Mouse (Mus musculus): Measurements from ENCODE around the gene Nt5c2.

Gene Nt5c2

GRCm38 (mm10) chr19:46966330-46966729 is 48.6 kb downstream of the Nt5c2 start:
- DNase-seq (ENCODE audit: low spot score) = no peak

- no peak for DNase-seq (ENCODE audit: low spot score)
Measured at GRCm38 (mm10) chr19:46965496-46965895, 49.5 kb downstream of the Nt5c2 start.

- no peak for DNase-seq (ENCODE audit: low spot score)
Measured at GRCm38 (mm10) chr19:46964353-46964752, 50.6 kb downstream of the Nt5c2 start.

- no peak for DNase-seq (ENCODE audit: low spot score)
Measured at GRCm38 (mm10) chr19:46963440-46963839, 51.5 kb downstream of the Nt5c2 start.

- no peak for DNase-seq (ENCODE audit: low spot score)
Measured at GRCm38 (mm10) chr19:46962841-46963240, 52.1 kb downstream of the Nt5c2 start.

GRCm38 (mm10) chr19:46962171-46962772 is 52.7 kb downstream of the Nt5c2 start:
- no peak for DNase-seq (ENCODE audit: low spot score)

- peak; percentile 77 for DNase-seq (ENCODE audit: low spot score)
Measured at GRCm38 (mm10) chr19:46961652-46962051, 53.3 kb downstream of the Nt5c2 start.

GRCm38 (mm10) chr19:46961047-46961651 is 53.8 kb downstream of the Nt5c2 start:
- DNase-seq (ENCODE audit: low spot score) = no peak

- DNase-seq (ENCODE audit: low spot score) = no peak
Measured at GRCm38 (mm10) chr19:46960101-46961046, 54.6 kb downstream of the Nt5c2 start.

GRCm38 (mm10) chr19:46959536-46959935 is 55.4 kb downstream of the Nt5c2 start:
- no peak for DNase-seq (ENCODE audit: low spot score)

- no peak for DNase-seq (ENCODE audit: low spot score)
Measured at GRCm38 (mm10) chr19:46958566-46958965, 56.4 kb downstream of the Nt5c2 start.

GRCm38 (mm10) chr19:46957971-46958370 is 57.0 kb downstream of the Nt5c2 start:
- DNase-seq (ENCODE audit: low spot score) = no peak

- no peak for DNase-seq (ENCODE audit: low spot score)
Measured at GRCm38 (mm10) chr19:46957001-46957400, 58.0 kb downstream of the Nt5c2 start.

- DNase-seq (ENCODE audit: low spot score) = no peak
Measured at GRCm38 (mm10) chr19:46956410-46956809, 58.5 kb downstream of the Nt5c2 start.

- no peak for DNase-seq (ENCODE audit: low spot score)
Measured at GRCm38 (mm10) chr19:46955630-46956029, 59.3 kb downstream of the Nt5c2 start.

GRCm38 (mm10) chr19:46953536-46953935 is 61.4 kb downstream of the Nt5c2 start:
- DNase-seq (ENCODE audit: low spot score) = no peak

- no peak for DNase-seq (ENCODE audit: low spot score)
Measured at GRCm38 (mm10) chr19:46952986-46953385, 62.0 kb downstream of the Nt5c2 start.

- no peak for DNase-seq (ENCODE audit: low spot score)
Measured at GRCm38 (mm10) chr19:46944341-46944740, 70.6 kb downstream of the Nt5c2 start.

- no peak for DNase-seq (ENCODE audit: low spot score)
Measured at GRCm38 (mm10) chr19:46937173-46937572, 77.8 kb downstream of the Nt5c2 start.

GRCm38 (mm10) chr19:46934025-46934424 is 80.9 kb downstream of the Nt5c2 start:
- no peak for DNase-seq (ENCODE audit: low spot score)

GRCm38 (mm10) chr19:46932608-46933007 is 82.3 kb downstream of the Nt5c2 start:
- DNase-seq (ENCODE audit: low spot score) = no peak

GRCm38 (mm10) chr19:46930026-46930425 is 84.9 kb downstream of the Nt5c2 start:
- DNase-seq (ENCODE audit: low spot score) = no peak

- no peak for DNase-seq (ENCODE audit: low spot score)
Measured at GRCm38 (mm10) chr19:46929044-46929587, 85.8 kb downstream of the Nt5c2 start.

Data from left cerebral cortex, adult 11 months (tissue).